Mouse (Mus musculus) intestine, embryonic 16.5 days (tissue): ENCODE measurements around the gene Mgll. TPM values are rescaled to one million over a fixed set of nuclear protein-coding genes. Genes with fewer than 3 reads are reported as not detected.

Source experiments
- ATAC-seq: fragments of 200-750 bp; cut with Nextera tagmentation; 2 replicates; pipeline ENCODE4 v1.8.0; 2017; ENCODE audit warnings: moderate TSS enrichment, moderate library complexity
- H3K27ac ChIP-seq: fragments of 300-500 bp; sonication (generic); 2 replicates; pipeline ENCODE4 v1.5.1; 2014; ENCODE audit warnings: mild to moderate bottlenecking, low read length
- H3K27me3 ChIP-seq: fragments of 300-500 bp; sonication (generic); replicated peaks from 2 replicates; pipeline ENCODE4 v1.6.1; 2014; ENCODE audit warnings: low read length, control low read depth, mixed read lengths; ENCODE audit not compliant: control insufficient read depth, insufficient read depth
- H3K36me3 ChIP-seq: fragments of 300-500 bp; sonication (generic); 2 replicates; pipeline ENCODE4 v1.6.1; 2014; ENCODE audit warnings: low read length, control low read depth; ENCODE audit not compliant: control insufficient read depth, insufficient read depth
- H3K4me1 ChIP-seq: fragments of 300-500 bp; sonication (generic); 2 replicates; pipeline ENCODE4 v1.6.1; 2014; ENCODE audit warnings: low read length, control low read depth, mixed read lengths; ENCODE audit not compliant: control insufficient read depth, insufficient read depth
- H3K4me2 ChIP-seq: fragments of 300-500 bp; sonication (generic); 2 replicates; pipeline ENCODE4 v1.6.1; 2014; ENCODE audit warnings: low read depth, low read length, control low read depth
- H3K4me3 ChIP-seq: fragments of 300-500 bp; sonication (generic); 2 replicates; pipeline ENCODE4 v1.5.1; 2014; ENCODE audit warnings: mild to moderate bottlenecking, low read length
- H3K9ac ChIP-seq: fragments of 300-500 bp; sonication (generic); 2 replicates; pipeline ENCODE4 v1.6.1; 2014; ENCODE audit warnings: low read depth, low read length
- H3K9me3 ChIP-seq: fragments of 300-500 bp; sonication (generic); 2 replicates; pipeline ENCODE4 v1.6.1; 2016; ENCODE audit warnings: low read length, control low read depth; ENCODE audit not compliant: control insufficient read depth
- WGBS: fragments of 180-500 bp; shearing (Covaris S2); extraction: QIAGEN DNeasy Blood & Tissue Kit; methylation state at CpG from one replicate; pipeline ENCODE4 v1.1.7; 2014; 5-methylcytosine and 5-hydroxymethylcytosine counted together
- polyA plus RNA-seq: library from polyadenylated mRNA; unstranded; fragments of >200 nt; fragmentation: Nextera tagmentation; extraction: Ambion mirVana; gene quantifications from 2 replicates; pipeline ENCODE4 v1.2.1, GENCODE M21; 2015

Gene Mgll
- polyA plus RNA-seq, 1 experiment from 2014 or later = 82.8 TPM

DNA sequence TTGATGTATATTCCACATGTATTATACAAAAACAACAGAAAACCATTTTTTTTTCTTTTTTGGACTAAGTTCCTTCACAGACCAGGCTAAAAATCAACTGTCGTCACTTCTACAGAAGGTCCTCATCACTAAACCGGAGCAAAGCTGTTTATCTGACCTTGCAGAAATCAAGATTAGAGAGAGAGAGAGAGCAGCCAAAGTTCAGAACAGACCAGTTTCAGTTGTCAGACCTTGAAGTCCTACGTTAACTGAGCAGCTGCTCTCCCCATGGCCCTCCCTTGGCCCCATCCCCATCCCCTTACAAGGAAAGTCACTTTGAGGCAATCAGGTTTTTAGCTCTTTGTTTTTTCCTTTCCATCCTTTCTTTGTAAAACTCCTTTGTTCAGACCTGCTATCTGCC is 34.0 kb upstream of the Mgll start:
- no peak overlapping the region for H3K9ac ChIP-seq
- no peak overlapping the region for H3K4me2 ChIP-seq
- no peaks in the 10 kb centered on the region for H3K36me3 ChIP-seq
- 30% methylated on average over 3 of the region's 3 CpGs for WGBS
- peak overlapping the region; percentile 69 for H3K27ac ChIP-seq
- peak; percentile 65; the same call in 1 of the 2 replicates for ATAC-seq
- no peak overlapping the region for H3K4me3 ChIP-seq
- peaks cover 14% of the 10 kb centered on the region for H3K4me1 ChIP-seq
- no peaks in the 10 kb centered on the region for H3K9me3 ChIP-seq
- no peaks in the 10 kb centered on the region for H3K27me3 ChIP-seq

DNA sequence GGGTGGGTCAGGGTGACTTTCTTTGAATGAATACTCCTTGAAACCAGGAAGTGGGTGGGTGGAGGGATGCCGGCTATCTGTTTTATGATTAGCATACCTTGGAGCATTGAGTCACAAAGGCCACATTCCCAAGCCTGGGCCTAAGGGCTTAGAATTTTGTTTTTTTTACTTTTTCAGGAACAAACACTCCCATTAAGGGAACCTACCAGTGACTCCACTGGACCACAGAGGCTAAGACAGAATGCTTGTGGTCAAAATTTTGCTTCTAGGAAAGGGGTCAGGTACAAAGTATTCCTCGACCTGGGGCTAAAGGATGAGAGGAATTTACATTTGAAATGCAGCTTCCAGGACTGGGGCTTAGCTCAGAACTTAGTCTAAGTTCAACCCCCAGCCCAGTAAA is 32.9 kb upstream of the Mgll start:
- no peak for ATAC-seq
- 83% methylated on average over 2 of the region's 2 CpGs for WGBS

DNA sequence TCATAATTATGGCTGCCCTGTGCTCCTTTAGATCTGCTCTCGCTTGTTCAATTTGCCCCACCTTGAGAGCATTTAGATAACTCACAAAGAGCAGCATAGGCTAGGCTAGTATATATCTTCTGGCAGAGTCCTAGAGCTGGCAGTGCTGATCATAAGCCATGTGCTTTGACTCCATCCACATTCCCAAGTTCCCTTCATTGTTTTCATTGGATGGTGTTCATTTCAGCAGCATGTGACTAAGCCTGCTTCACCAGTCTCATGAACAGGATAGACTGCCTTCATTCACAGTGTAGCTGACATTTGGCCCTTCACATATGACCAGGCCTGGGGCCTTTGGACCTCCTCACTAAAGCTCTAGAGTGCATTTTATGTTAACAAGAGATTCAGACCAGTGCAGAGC is 21.3 kb upstream of the Mgll start:
- 81% methylated on average over 1 of the region's 1 CpGs for WGBS

More for the DNA sequence above, 32.9 kb upstream of the Mgll start:
- Histone ChIP-seq H3K9me3 (no peaks in the 10 kb centered on the region), H3K4me1 (peaks cover 14% of the 10 kb centered on the region), H3K4me3 (no peak overlapping the region), H3K9ac (no peak overlapping the region), H3K4me2 (no peak overlapping the region), H3K36me3 (no peaks in the 10 kb centered on the region), H3K27ac (no peak overlapping the region), H3K27me3 (no peaks in the 10 kb centered on the region)

DNA sequence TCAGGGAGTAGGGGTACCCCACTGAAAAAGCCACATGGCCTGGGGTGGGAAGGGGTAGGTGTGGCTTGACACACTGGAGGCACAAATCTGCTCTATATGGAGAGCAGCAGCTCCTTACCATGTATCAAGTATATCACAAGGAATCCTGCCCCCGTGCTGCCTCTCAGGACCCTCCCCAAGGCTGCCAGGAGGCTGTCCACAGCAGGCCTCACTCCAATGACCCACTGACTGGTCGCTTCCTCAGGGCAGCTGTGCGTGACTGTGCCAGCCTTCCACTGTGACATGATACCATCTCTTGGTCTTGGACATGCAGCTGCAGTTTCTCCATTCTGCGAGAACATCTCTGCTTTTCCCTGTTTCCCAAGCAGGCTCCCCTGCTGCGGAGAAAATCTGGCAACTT is 20.5 kb upstream of the Mgll start:
- Histone ChIP-seq H3K4me1 (no peaks in the 10 kb centered on the region), H3K27me3 (no peaks in the 10 kb centered on the region), H3K27ac (no peak overlapping the region), H3K36me3 (no peaks in the 10 kb centered on the region), H3K9ac (no peak overlapping the region), H3K4me3 (no peak overlapping the region), H3K9me3 (no peaks in the 10 kb centered on the region), H3K4me2 (no peak overlapping the region)
- no peak for ATAC-seq
- 83% methylated on average over 5 of the region's 5 CpGs for WGBS

More for the DNA sequence above, 21.3 kb upstream of the Mgll start:
- no peaks in the 10 kb centered on the region for H3K27me3 ChIP-seq
- H3K27ac ChIP-seq = no peak overlapping the region
- no peak overlapping the region for H3K9ac ChIP-seq
- no peak overlapping the region for H3K4me3 ChIP-seq
- no peak overlapping the region for H3K4me2 ChIP-seq
- ATAC-seq = no peak
- no peaks in the 10 kb centered on the region for H3K9me3 ChIP-seq
- no peaks in the 10 kb centered on the region for H3K36me3 ChIP-seq
- H3K4me1 ChIP-seq = no peaks in the 10 kb centered on the region

DNA sequence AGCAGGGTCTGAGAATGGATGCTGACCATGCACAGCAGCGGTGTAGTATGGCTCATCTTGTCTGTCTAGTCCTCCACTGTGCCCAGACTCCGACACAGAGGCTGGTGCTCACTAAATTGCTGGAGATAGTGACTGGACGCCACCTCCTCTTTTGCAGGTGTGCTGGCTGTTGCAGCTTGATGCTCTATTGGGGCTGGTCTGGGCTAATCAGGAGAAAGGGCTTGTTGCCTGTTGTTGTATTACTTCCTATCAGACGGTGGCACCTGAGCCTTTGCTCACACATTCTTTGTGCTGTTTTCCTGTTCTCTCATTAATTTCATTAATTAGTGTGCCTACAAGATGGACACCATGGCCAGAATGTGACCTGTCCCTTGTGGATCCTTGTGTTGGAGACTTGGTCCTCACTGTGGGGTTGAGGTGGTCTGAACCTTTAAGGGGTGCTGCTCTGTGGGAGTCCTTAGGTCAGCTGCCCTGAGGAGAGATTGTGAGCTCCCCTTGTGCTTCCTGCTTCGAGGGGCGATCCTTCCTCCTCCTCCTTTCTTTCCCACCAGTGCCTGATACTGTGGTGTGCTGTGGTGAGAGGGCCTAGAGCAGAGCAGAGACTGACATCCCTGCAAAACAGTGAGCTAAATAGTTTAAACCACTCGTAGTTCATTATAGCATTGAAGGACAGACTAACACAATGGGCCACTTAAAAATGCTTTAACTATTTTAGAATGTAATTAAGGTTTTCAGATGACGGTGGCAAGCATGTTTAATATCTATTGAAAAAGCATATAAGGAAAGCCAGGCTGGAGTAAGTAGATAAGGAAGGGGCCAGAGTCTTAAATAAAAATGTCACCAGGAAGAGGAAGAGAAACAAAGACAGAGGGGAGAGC is 15.6 kb upstream of the Mgll start:
- Histone ChIP-seq H3K4me2 (no peak overlapping the region), H3K27me3 (no peaks in the 10 kb centered on the region), H3K9ac (no peak overlapping the region), H3K4me1 (no peaks in the 10 kb centered on the region), H3K27ac (no peak overlapping the region), H3K9me3 (no peaks in the 10 kb centered on the region), H3K36me3 (no peaks in the 10 kb centered on the region), H3K4me3 (no peak overlapping the region)
- no peak for ATAC-seq
- 64% methylated on average over 8 of the region's 8 CpGs for WGBS

DNA sequence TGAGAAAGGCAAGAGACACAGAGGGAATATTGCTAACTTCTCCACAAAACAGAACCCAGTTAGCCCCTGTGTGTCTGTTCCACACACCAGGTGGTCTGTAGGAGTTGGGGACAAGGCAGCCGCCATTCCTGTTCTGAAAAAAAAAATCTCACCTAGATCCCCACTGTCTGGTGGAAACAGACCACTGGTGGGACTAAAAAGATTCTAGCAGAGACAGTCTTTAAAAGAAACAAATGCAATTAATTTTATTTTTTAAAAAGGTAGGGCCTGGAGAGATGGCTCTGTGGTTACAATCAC is 15.0 kb upstream of the Mgll start:
- Histone ChIP-seq H3K4me3 (no peak overlapping the region), H3K9me3 (no peaks in the 10 kb centered on the region), H3K4me2 (no peak overlapping the region), H3K9ac (no peak overlapping the region), H3K4me1 (no peaks in the 10 kb centered on the region), H3K27ac (no peak overlapping the region), H3K27me3 (no peaks in the 10 kb centered on the region), H3K36me3 (no peaks in the 10 kb centered on the region)
- ATAC-seq = no peak
- 78% methylated on average over 1 of the region's 1 CpGs for WGBS

DNA sequence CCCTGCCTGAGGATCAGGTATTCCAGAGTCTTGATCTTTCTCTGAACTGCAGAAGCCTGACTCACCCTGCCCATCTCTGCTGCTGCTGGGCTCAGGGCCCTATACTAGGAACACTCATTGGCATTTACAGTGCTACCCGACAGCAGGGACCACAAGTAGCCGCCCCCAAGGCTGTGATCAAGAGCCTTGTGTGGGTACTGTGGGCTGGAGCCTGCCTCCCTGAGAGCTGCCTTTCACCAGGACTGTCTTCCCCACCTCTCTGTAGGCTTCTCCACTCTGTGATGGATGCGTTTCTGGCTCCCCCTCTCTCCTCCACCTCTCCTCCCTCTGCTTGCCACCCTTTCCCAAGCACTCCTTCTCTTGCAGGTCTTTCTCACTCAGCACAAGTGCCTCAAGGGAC is 12.9 kb upstream of the Mgll start:
- no peak for ATAC-seq
- no peaks in the 10 kb centered on the region for H3K4me1 ChIP-seq
- H3K27ac ChIP-seq = no peak overlapping the region
- no peaks in the 10 kb centered on the region for H3K9me3 ChIP-seq
- no peak overlapping the region for H3K4me3 ChIP-seq
- 65% methylated on average over 3 of the region's 3 CpGs for WGBS
- no peak overlapping the region for H3K9ac ChIP-seq
- H3K27me3 ChIP-seq = no peaks in the 10 kb centered on the region
- H3K36me3 ChIP-seq = no peaks in the 10 kb centered on the region
- no peak overlapping the region for H3K4me2 ChIP-seq

DNA sequence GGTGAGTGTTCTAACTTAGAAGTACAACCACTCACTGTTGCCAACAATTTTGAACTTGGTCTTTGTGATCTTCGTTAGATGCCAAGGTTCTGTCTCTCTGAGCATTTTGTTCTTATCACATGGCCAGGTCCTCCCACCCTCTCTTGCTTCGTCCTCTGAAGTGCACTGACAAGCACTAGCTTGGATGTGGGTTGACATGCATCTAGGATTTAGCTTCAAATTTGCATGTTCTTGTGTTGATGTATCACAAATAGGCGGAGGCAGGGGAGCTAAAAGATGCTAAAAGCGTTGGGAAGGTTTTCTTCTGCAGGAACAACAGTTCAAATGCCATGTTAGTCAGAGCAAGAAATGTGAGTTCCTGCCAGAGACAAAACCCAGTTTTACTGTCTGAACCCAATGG is 12.1 kb upstream of the Mgll start:
- Histone ChIP-seq H3K4me2 (no peak overlapping the region), H3K9me3 (no peaks in the 10 kb centered on the region), H3K27me3 (no peaks in the 10 kb centered on the region), H3K27ac (no peak overlapping the region), H3K9ac (no peak overlapping the region), H3K36me3 (no peaks in the 10 kb centered on the region), H3K4me3 (no peak overlapping the region), H3K4me1 (peaks cover 3% of the 10 kb centered on the region; the same call in 1 of the 2 replicates)
- ATAC-seq = no peak
- 91% methylated on average over 4 of the region's 4 CpGs for WGBS

DNA sequence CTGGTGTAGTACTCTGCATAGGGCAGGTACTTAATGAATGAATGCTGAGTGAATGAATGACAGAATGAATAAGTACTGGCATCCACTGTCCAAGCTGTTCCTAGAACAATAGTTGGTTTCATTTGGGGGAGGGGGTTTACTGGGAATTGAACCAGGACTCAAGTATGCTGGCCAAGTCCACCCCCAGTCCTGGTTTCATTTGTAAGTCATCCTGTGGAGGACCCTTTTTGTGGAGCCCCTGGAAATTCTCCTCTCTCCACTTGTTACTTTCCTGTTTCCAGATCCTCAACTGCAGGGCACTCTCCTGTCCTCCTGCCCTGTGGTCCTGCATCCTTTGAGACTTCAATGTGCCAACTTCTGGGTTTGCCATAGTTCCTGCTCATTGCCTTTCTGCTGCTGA is 10.9 kb upstream of the Mgll start:
- no peak overlapping the region for H3K27ac ChIP-seq
- H3K9ac ChIP-seq = no peak overlapping the region
- peaks cover 3% of the 10 kb centered on the region; the same call in 1 of the 2 replicates for H3K4me1 ChIP-seq
- no peaks in the 10 kb centered on the region for H3K9me3 ChIP-seq
- no peaks in the 10 kb centered on the region for H3K27me3 ChIP-seq
- H3K4me2 ChIP-seq = no peak overlapping the region
- ATAC-seq = no peak
- H3K4me3 ChIP-seq = no peak overlapping the region
- no peaks in the 10 kb centered on the region for H3K36me3 ChIP-seq

DNA sequence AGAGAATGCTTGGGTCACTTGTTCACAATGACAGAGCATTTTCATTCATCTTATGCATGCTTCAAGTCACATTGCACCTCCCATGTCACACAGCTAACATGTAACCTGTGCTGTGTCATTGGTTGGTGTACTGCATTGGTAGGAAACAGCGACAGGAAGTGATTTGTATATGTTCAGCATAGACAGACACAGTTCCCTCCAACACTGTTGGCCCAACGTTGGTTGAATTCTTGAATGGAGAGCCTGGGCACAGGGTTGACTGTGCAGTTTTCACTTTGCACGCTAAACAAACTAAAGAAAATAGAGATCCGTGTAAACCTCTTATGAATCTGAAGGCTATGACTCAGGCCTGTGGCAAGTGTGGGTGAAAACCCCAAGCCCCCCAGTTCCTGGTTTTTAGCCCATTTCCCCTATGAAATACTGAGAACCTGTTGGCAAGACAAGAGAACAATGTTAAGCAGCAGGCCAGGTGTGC is 10.0 kb upstream of the Mgll start:
- H3K4me1 ChIP-seq = peaks cover 3% of the 10 kb centered on the region; the same call in 1 of the 2 replicates
- H3K4me2 ChIP-seq = no peak overlapping the region
- no peak overlapping the region for H3K27ac ChIP-seq
- no peak overlapping the region for H3K9ac ChIP-seq
- no peak overlapping the region for H3K4me3 ChIP-seq
- no peaks in the 10 kb centered on the region for H3K9me3 ChIP-seq
- ATAC-seq = no peak
- 75% methylated on average over 4 of the region's 4 CpGs for WGBS
- no peaks in the 10 kb centered on the region for H3K36me3 ChIP-seq
- no peaks in the 10 kb centered on the region for H3K27me3 ChIP-seq
